Mouse (Mus musculus): ENCODE results near the gene Eya2. TPM values are rescaled to one million over a fixed set of nuclear protein-coding genes. Genes with fewer than 3 reads are reported as not detected.
"Not testable (repeated sequence)": the region's sequence is repeated elsewhere in the genome, so short reads cannot be mapped to it uniquely, and the experiment has no call there.

The Eya2 gene
- 1 to 10 TPM; 4.4 to 5.9 TPM for total RNA-seq (2021)
- long read RNA-seq, experiment 1, partial matches to known transcripts: 1 of 6 reads
- long read RNA-seq, experiment 1, other reads (novel, unspliced or antisense): 1 of 6 reads
- long read RNA-seq, experiment 2, partial matches to known transcripts: 1 of 3 reads
- long read RNA-seq, experiment 2, other reads (novel, unspliced or antisense): 0 of 3 reads

DNA sequence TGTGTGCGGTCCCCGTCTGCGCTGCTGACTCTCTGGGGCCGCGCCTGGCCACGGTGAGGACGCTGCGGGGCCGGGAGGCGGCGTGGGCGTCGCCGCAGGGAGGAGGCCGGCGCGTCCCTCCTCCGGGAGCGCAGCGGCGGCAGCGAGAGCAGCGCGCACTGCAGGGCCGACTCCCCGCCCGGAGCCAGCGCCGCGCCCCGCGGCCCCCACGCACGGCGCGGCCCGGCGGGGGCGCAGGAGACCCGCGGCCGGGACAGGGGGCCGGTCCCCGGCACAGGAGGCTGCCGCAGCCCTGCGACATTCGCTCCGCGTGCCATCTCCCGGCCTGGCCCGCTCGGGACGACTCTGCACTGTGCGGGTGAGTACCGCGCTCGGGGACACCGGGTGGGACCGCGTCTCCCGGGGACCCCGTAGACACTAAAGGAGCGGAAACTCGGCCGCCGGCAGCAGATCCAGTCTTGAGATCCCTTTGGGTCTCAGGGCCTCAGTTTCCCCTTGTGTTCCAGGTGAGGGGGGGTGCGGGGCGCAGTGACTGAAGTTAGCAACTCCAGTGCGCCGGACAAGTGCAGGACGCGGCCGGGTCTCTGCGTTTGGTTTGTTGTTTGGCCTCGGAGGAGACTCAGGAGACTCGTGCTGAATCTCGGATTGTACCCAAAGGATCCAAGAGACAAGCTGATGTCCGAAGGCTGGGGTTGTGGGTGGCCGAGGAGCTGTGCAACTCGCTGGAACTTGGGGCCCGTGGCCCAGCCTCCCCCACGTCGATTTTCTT lies at the start of gene Eya2:
Gene Eya2, plus strand, starts transcription at position 126 of the 769 bp plus-strand sequence.
- no peak for DNase-seq (ENCODE audit: low spot score in 2 of 2)

DNA sequence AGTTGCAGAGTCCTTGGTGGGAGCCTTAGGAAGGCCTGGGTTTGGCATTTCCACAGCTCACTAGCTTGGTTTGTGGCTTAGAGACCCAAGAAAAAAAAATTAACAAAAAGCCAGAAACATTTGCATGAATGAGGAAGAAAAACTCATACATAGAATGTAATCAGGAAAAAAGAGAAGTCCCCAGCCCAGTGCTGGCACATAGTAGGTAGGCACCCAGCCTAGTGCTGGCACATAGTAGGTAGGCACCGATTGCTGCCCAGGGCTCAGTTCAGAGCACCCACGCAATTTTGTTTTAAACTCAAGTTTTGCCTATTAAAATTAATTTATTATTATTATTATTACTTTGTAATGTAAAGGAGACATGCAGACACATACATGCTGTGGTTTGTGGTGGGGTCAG lies 49.1 kb upstream of the Eya2 start:
- no peak for DNase-seq (ENCODE audit: low spot score in 2 of 2)

DNA sequence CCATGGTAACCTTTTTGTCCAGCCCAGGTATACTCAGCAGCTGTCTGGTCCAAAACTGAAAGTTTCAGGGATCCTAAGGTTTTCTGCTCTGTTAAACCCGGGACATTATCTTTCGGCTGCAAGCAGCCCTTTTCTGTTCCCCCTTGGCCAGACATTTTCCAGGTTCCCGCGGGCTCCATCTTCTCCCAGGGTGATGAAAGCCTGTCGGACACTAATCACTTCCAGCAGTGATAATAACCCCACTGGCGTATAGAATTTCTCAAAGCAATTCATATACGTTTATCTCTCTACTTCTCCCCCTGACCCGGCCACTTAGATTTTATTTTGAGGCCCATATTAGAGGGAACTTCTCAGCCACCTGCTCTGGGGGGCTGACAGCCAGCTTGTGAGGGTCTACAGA lies 48.5 kb upstream of the Eya2 start:
- no peak for DNase-seq (ENCODE audit: low spot score in 2 of 2)

DNA sequence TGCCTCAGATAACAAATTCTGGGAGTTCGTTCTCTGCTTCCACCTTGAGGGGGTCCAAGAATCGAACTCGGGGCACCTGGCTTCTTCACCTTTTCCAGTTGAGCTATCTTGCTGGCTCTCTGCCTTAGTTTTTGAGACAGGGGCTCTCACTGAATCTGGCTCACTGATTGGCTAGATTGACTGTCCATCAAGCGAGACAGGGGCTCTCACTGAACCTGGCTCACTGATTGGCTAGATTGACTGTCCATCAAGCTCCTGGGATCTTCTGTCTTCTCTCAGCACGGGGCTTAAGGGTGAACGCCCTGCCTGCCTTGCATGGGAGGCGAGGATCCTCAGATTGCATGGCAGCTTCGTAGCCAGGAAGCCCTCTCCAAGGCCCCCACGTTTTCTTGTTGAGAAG lies 47.4 kb upstream of the Eya2 start:
- no peak for DNase-seq (ENCODE audit: low spot score in 2 of 2)

DNA sequence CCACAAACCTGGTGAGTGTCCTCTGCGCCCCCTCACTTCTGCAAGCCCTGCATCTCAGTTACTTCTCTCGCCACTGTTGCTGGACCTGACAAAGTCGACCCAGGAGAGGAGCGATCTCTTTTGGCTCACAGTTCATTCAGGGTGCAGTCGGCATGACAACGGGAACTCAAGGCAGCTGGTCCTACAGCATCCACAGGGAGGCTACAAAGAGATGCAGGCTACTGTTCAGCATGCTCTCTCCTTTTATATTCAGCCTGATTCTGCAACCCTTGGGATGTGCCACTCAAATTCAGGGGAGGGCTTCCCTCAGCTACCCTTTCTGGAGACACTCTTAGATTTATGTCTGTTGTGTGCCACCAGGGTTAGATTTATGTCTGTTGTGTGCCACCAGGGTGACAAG lies 46.2 kb upstream of the Eya2 start:
- no peak for DNase-seq (ENCODE audit: low spot score in 2 of 2)

DNA sequence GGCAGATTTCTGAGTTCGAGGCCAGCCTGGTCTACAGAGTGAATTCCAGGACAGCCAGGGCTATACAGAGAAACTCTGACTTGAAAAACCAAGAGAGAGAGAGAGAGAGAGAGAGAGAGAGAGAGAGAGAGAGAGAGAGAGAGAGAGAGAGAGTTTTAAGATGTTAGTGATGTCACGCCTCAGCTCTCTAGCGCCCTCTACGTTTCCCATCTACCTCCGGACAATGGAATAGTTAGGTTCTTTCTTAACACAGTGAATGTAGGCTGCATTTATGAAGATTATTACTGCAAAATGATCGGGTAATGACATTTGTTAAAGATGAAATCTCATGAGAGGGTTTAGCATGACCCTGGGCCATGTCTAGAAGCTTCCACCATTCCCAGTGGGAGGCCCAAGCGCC lies 44.4 kb upstream of the Eya2 start:
- DNase-seq (ENCODE audit: low spot score in 2 of 2): not testable (repeated sequence)

DNA sequence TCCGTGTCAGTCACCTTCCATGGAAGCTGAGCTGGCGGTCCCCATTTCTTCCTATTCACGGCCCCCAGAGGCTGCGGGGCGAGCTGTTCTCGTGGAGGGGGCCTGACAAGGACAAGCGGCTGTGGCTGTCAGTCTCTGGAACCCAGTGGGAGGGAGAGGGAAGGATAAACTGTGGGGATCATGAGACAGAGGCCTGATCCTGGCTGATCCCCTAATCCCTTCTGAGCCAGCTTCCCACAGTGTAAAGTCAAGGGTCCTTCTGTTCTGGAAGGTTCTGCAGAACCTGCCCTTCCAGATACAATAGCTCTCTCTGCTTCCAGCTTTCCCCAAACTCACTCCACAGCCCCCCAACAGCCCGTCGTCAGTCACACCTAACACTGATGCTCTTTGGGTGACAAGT lies 40.8 kb upstream of the Eya2 start:
- DNase-seq (ENCODE audit: low spot score in 2 of 2): no peak

DNA sequence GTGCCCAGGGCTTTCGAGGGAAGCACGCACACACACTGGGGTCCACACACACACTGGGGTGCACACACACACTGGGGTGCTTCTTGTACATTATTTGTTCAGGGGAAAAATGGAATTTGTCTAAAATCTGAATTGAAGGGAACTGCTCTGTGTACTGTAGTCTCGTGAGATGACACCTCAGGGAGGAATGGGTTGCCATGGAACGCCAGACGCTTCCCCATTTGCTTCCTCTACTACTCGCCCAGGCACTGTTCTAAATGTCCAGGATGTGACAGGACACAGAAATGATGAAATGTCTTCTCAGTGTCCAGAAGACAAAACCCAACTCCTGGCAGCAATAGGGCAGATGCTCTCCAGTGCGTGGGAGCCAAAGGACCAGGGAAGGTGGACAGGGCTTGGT lies 37.6 kb upstream of the Eya2 start:
- DNase-seq (ENCODE audit: low spot score in 2 of 2): no peak

DNA sequence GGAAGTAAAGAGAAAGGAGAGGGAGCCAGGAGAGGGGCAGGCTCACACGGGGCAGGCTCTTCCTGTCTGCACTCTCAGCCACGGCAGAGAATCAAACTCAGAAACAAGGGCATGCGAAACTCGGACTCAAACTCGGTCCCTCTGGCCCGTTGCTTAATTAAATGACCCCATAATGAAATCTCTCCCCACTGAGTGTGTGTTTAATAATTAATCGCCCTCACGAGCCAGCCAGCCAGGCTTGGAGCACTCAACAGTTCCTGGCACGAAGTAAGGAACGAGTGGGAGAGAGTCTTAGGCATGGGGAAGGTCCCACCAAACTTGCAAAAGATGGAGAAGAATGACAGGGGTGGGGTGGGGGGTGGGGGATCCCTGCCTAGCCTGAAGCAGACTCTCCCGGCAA lies 35.9 kb upstream of the Eya2 start:
- no peak for DNase-seq (ENCODE audit: low spot score in 2 of 2)

DNA sequence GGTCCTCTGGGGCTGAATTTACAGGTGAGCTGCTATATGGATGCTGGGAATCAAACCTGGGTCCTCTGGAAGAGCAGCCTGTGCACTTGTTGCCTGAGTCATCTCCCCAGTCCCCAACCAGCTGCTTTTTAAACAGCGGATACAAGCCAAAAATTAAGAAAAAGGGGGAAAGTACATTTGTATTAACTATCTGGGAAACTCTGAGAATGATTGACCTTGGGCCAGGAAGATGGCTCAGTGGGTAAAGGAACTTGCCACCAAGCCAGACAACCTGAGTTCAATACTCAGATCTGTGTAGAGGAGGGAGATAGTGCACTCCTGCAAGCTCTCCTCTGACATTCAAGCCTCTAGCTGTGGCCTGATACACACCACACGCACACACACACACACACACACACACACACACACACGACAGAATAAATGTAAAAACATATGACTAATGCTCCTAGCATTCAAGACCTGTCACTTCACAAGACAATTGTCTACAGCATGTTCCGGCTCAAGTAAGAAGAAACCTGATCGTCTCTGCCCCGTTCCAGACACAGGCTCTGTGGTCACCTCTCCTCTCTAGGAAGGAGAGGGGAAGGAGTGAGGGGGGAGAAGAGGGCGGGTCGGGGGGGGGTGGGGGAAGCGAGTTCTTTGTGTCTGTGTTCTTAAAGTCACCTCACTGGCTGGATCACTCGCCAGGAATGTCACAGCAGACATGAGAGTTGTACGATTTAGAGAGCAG lies 35.2 kb upstream of the Eya2 start:
- no peak for DNase-seq (ENCODE audit: low spot score in 2 of 2)

DNA sequence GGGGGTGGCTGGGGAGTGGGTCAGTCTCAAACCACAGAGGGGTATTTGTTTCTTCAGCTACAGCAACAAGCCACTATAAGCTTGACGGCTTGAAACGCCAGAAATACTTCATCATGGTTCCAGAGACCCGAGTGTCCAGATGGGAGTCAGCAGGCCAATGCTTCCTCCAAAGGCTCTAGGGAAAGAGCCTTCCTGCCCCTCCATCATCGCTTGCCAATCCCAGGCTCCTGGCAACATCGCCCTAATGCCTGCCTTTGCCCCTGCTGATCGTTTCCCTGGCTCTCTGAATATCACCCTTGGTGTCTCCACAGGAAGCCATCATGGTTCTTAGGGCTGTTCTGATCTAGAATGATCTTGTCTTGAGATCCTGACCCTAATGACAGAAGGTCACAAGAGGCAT lies 33.0 kb upstream of the Eya2 start:
- no peak for DNase-seq (ENCODE audit: low spot score in 2 of 2)

DNA sequence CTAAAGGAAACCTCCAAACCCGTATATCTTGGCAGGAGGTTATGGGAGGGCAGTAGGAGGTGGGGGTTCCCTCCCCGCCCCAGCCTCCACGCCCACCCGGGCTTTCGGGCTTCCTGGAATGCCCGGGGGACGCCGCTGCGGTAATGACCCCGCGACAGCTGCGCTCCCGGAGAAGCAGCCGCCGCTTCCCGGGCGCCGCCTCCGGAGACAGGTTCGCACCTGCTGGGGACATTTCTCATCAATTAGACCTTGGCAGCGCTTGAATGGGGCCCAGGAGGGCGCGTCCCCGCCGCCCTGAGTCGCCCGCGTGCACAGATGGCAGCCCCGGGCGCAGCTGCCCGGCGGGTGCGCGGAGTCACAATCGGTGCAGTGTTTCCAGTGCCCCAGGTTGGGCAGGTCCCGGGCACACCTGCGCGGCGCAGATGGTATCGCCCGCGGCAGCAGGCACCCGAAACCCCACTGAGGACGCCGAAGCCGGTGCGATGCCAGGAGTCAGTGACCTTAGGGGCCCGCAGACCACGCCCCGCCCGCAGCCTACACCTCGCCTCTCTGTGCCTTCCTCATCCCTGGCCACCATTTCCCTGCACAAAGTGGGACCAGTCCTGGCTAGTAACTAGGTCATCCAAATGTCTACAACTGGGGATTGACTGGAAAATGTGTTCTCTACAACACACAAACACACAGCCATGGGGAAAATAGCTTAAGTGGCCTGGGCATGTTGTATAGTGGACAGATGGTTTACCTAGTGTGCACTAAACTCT lies 31.4 kb upstream of the Eya2 start:
- DNase-seq (ENCODE audit: low spot score in 2 of 2): no peak

DNA sequence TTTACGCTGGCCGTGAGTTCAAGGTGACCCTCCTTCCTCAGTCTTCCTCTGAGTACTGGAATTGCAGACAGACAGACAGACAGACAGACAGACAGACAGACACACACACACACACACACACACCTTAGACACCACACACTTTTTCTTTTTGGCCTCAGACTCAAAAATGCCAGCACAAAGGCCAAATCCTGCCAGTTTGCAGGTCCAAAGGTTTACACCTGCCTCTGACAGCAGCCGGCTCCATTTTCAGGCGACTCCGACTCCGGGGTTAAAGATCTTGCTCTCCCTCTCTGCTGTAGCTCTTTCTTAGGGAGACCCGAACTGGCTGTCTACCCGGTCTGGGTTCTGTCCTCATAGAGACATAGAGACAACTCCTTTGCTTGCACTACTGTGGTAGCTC lies 30.7 kb upstream of the Eya2 start:
- DNase-seq (ENCODE audit: low spot score in 2 of 2): no peak

DNA sequence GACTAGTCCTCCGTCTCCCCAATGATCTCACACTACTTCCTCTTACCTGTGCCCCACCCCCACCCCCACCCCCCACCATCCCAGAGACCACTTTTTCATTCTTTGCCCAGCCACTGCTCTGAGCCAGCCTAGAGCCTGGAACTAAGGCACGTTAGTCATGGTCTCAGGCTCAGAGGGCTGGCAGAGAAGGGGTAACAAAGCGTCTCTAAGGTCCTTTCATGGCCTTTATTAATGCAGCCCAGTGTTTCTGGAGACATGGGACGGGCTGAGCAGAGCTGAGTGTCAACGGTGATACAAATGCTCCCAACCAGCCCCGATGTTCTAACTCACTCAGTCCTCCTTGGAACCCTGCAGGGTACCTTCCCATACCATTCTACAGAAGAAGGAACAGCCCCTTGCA lies 30.2 kb upstream of the Eya2 start:
- no peak for DNase-seq (ENCODE audit: low spot score in 2 of 2)

DNA sequence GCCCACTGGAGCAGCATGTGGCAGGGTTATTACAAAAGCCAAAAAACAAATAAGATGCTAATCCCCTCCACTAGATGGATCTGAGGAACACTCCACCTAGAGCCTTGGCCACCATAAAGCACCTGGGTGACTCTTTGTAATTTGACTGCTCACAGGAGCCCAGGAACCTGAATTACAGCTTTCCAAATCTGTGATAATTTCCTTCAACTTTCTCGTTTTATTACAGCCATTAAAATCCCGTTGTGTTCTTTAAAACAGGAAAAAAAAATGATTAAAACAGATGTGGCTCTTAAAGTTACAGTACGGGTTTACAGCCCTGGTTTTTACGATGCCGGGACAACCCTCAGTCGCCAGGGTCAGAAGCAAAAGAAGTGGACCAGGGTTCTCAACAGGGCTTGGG lies 27.9 kb upstream of the Eya2 start:
- DNase-seq (ENCODE audit: low spot score in 2 of 2): no peak

DNA sequence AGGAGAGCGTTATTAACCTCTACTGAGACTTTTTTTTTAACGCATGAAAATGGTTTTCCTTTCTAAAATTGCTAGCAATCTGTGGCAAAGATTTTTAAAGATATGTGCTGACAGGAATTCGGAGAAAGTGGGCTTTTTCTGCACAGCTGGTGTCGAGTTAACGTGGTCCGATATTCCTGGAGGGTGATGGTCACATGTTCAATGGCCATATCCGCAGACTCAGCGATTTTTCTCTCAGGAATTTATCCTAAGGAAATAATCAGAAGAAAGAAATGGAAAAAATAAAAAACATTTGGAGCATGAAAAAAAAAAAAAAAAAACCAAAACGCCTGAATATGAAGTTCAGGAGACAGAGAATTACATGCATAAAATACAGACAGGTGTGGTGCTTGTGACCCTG lies 27.0 kb upstream of the Eya2 start:
- DNase-seq (ENCODE audit: low spot score in 2 of 2): no peak

DNA sequence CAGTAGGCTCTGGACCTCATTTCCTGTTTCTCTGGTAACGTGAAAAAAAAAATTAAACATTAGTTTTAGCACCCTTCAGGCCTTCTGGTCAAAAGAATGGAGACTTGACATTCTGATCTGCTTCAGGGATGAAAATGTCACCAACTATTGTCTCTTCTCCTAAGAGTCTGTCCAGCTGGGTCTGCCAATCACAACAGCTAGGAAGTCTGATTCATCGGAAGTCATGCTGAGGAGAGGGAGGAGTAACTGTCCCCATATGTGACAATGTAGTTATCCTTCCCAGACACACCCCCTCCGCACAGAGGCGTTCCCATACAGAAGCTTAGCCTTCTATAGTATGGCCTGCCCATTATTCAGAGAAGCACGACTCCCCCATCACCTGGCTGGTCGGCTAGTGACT lies 25.9 kb upstream of the Eya2 start:
- no peak for DNase-seq (ENCODE audit: low spot score in 2 of 2)

DNA sequence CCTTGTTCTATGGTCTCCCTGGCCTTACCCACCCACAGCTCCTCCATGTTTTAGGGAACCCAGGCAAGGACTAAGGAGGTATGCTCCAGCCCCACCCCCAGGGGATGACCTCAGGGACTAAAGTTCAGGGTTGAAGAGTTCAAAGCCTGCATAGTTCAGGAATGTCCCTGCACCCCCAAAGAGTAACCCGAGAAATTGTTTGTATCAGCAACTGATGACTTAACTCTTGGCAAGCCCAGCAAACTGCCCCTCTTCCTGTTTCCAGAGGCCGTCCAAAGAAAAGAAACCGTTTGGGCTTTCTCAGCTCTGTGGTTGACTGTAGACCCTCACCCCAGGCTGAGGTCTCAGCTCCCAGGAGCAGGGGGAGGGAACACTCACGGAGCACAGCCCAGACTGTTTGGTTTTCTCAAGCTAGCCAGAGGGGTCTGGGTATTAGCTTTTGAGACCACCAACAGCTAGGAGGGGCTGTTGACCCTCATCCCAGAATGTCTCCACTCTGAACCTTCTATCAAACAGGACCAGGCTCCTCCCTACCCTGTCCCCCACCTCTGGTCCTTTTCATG lies 23.5 kb upstream of the Eya2 start:
- DNase-seq (ENCODE audit: low spot score in 2 of 2): no peak

DNA sequence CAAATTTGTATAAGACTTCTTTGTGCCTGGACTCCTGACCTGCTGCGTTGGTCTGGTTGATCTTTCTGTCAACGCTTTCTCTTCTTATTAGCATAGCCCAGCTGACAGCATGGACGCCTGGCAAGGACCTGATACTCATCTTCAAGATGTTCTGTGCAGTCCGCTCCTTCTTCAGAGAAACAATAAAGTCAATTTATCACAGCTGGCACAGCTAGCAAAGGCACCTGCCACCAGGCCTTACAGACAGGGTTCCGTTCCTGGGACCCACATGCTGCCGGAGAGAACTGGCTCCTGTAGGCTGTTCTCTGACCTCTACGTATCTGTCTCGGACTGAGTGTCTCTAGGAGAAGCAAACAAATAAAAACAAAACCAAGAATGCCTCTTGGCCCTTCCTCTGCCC lies 11.8 kb upstream of the Eya2 start:
- DNase-seq (ENCODE audit: low spot score in 2 of 2): no peak

DNA sequence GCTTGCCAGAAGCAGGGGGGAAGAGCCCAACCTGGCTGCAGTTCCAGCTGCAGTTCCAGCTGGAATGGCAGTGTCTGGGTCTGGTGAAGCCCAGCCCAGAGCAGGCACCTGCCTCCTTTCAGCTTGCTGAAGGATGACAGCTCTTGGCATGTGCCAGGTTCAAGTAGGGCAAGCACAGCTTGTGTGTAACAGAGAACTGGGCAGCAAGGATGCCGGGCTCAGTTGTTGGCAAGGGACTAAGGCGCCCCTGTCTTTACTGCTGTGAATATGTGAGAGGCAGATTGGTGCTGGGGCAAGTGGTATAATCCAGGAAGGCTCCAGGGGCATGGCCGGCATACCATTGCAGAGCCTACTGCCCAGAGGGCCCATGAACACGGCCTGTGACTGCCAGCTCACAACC lies 11.3 kb upstream of the Eya2 start:
- no peak for DNase-seq (ENCODE audit: low spot score in 2 of 2)

DNA sequence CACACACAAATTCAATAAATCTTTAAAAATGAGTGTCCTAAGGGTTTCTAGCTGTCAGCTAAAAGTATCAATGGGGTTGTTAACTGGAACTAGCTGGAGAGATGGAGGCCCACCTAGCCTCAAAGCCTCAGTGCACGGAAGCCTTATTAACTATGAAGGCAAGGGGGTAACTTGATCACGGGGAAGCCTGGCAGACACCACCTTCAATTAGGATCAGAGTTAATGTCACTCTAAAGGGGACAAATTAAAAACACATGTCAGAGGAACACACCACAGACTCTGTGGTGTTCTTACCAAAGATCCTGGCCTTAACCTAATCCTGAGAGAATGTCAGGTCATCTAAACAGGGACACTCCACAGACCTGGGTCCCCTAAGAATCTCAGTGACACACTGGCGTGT lies 10.3 kb upstream of the Eya2 start:
- DNase-seq (ENCODE audit: low spot score in 2 of 2): no peak

All from adrenal gland, adult 18-20 months (tissue).